Mouse (Mus musculus): ENCODE measurements at regions not wholly inside any gene's neighbourhood (a gene's known extent, or its start where the extent isn't known, plus 50 kb on each side); places are given as distances from the start of the nearest gene placed in this dataset.

GRCm38 (mm10) chr1:72108678-72109077 lies 103.4 kb downstream of the Mreg start:
- no peak for DNase-seq (ENCODE audit: low read depth in 1 of 2, low spot score in 2 of 2)

- DNase-seq (ENCODE audit: low read depth in 1 of 2, low spot score in 2 of 2), result no peak
These were observed 105.0 kb downstream of the Mreg start for GRCm38 (mm10) chr1:72107125-72107524.

- DNase-seq (ENCODE audit: low read depth in 1 of 2, low spot score in 2 of 2), result peak; percentile 28
These were observed 105.5 kb downstream of the Mreg start for GRCm38 (mm10) chr1:72106655-72107054.

GRCm38 (mm10) chr1:72105435-72106057 lies 106.6 kb downstream of the Mreg start:
- DNase-seq (ENCODE audit: low read depth in 1 of 2, low spot score in 2 of 2), result no peak

GRCm38 (mm10) chr1:72103962-72104361 lies 108.1 kb downstream of the Mreg start:
- DNase-seq (ENCODE audit: low read depth in 1 of 2, low spot score in 2 of 2), result no peak

- DNase-seq (ENCODE audit: low read depth in 1 of 2, low spot score in 2 of 2), result no peak
These were observed 108.7 kb downstream of the Mreg start for GRCm38 (mm10) chr1:72103387-72103786.

- no peak for DNase-seq (ENCODE audit: low read depth in 1 of 2, low spot score in 2 of 2)
These were observed 112.7 kb downstream of the Mreg start for GRCm38 (mm10) chr1:72099447-72099846.

- no peak for DNase-seq (ENCODE audit: low read depth in 1 of 2, low spot score in 2 of 2)
These were observed 120.8 kb downstream of the Mreg start for GRCm38 (mm10) chr1:72091344-72091743.

- no peak for DNase-seq (ENCODE audit: low read depth in 1 of 2, low spot score in 2 of 2)
These were observed 126.4 kb downstream of the Mreg start for GRCm38 (mm10) chr1:72085661-72086060.

- no peak for DNase-seq (ENCODE audit: low read depth in 1 of 2, low spot score in 2 of 2)
These were observed 127.9 kb downstream of the Mreg start for GRCm38 (mm10) chr1:72084219-72084618.

- no peak for DNase-seq (ENCODE audit: low read depth in 1 of 2, low spot score in 2 of 2)
These were observed 129.7 kb downstream of the Mreg start for GRCm38 (mm10) chr1:72082366-72082765.

GRCm38 (mm10) chr1:72081811-72082210 lies 130.3 kb downstream of the Mreg start:
- no peak for DNase-seq (ENCODE audit: low read depth in 1 of 2, low spot score in 2 of 2)

- DNase-seq (ENCODE audit: low read depth in 1 of 2, low spot score in 2 of 2), result no peak
These were observed 133.1 kb downstream of the Mreg start for GRCm38 (mm10) chr1:72078926-72079550.

GRCm38 (mm10) chr1:72076341-72076740 lies 135.8 kb downstream of the Mreg start:
- no peak for DNase-seq (ENCODE audit: low read depth in 1 of 2, low spot score in 2 of 2)

- DNase-seq (ENCODE audit: low read depth in 1 of 2, low spot score in 2 of 2), result no peak
These were observed 136.6 kb downstream of the Mreg start for GRCm38 (mm10) chr1:72075464-72075863.

- no peak for DNase-seq (ENCODE audit: low read depth in 1 of 2, low spot score in 2 of 2)
These were observed 138.9 kb downstream of the Mreg start for GRCm38 (mm10) chr1:72073245-72073644.

GRCm38 (mm10) chr1:72070489-72070888 lies 141.6 kb downstream of the Mreg start:
- DNase-seq (ENCODE audit: low read depth in 1 of 2, low spot score in 2 of 2), result no peak

GRCm38 (mm10) chr1:72069056-72069455 lies 143.1 kb downstream of the Mreg start:
- no peak for DNase-seq (ENCODE audit: low read depth in 1 of 2, low spot score in 2 of 2)

- no peak for DNase-seq (ENCODE audit: low read depth in 1 of 2, low spot score in 2 of 2)
These were observed 147.0 kb downstream of the Mreg start for GRCm38 (mm10) chr1:72065090-72065489.

- DNase-seq (ENCODE audit: low read depth in 1 of 2, low spot score in 2 of 2), result no peak
These were observed 151.7 kb downstream of the Mreg start for GRCm38 (mm10) chr1:72060393-72060792.

- DNase-seq (ENCODE audit: low read depth in 1 of 2, low spot score in 2 of 2), result no peak
These were observed 153.9 kb downstream of the Mreg start for GRCm38 (mm10) chr1:72058045-72058703.

GRCm38 (mm10) chr1:72054541-72054940 lies 157.6 kb downstream of the Mreg start:
- no peak for DNase-seq (ENCODE audit: low read depth in 1 of 2, low spot score in 2 of 2)
